Mouse (Mus musculus) midbrain, embryonic 14.5 days (tissue): ENCODE data around the gene Gm20696. TPM values are rescaled to one million over a fixed set of nuclear protein-coding genes. Genes with fewer than 3 reads are reported as not detected.

ENCODE experiments used
- ATAC-seq: fragments of 200-750 bp; cut with Nextera tagmentation; 2 replicates; pipeline ENCODE4 v1.8.0; 2017; ENCODE audit warnings: moderate number of reproducible peaks, moderate library complexity; ENCODE audit not compliant: low FRiP score, low TSS enrichment
- DNase-seq: peaks from one replicate; pipeline ENCODE4 v3.0.0-alpha.2; 2015
- H3K27ac ChIP-seq: fragments of 300-500 bp; sonication (generic); replicated peaks from 2 replicates; pipeline ENCODE4 v1.5.1; 2014; ENCODE audit warnings: mild to moderate bottlenecking, low read depth, low read length, moderate library complexity
- H3K27me3 ChIP-seq: fragments of 300-500 bp; sonication (generic); 2 replicates; pipeline ENCODE4 v1.6.1; 2014; ENCODE audit warnings: low read length, control low read depth, mixed read lengths; ENCODE audit not compliant: control insufficient read depth, insufficient read depth
- H3K36me3 ChIP-seq: fragments of 300-500 bp; sonication (generic); 2 replicates; pipeline ENCODE4 v1.6.1; 2014; ENCODE audit warnings: low read length, control low read depth; ENCODE audit not compliant: control insufficient read depth, insufficient read depth
- H3K4me1 ChIP-seq: fragments of 300-500 bp; sonication (generic); 2 replicates; pipeline ENCODE4 v1.6.1; 2014; ENCODE audit warnings: mild to moderate bottlenecking, antibody characterized with exemption, low read length, control low read depth; ENCODE audit not compliant: control insufficient read depth, insufficient read depth
- H3K4me2 ChIP-seq: fragments of 300-500 bp; sonication (generic); 2 replicates; pipeline ENCODE4 v1.6.1; 2014; ENCODE audit warnings: mild to moderate bottlenecking, low read length, moderate library complexity
- H3K4me3 ChIP-seq: fragments of 300-500 bp; sonication (generic); replicated peaks from 2 replicates; pipeline ENCODE4 v1.5.1; 2014; ENCODE audit warnings: low read depth, low read length
- H3K9ac ChIP-seq: fragments of 300-500 bp; sonication (generic); replicated peaks from 2 replicates; pipeline ENCODE4 v1.6.1; 2014; ENCODE audit warnings: mild to moderate bottlenecking, low read length, moderate library complexity
- H3K9me3 ChIP-seq: fragments of 300-500 bp; sonication (generic); 2 replicates; pipeline ENCODE4 v1.6.1; 2016; ENCODE audit warnings: low read length, control low read depth, mixed read lengths; ENCODE audit not compliant: control insufficient read depth
- WGBS: fragments of 180-500 bp; shearing (Covaris S2); extraction: QIAGEN DNeasy Blood & Tissue Kit; methylation state at CpG from one replicate; pipeline ENCODE4 v1.1.7; 2014; 5-methylcytosine and 5-hydroxymethylcytosine counted together
- polyA plus RNA-seq: library from polyadenylated mRNA; unstranded; fragments of >200 nt; fragmentation: Nextera tagmentation; extraction: Ambion mirVana; gene quantifications from 2 replicates; pipeline ENCODE4 v1.2.1, GENCODE M21; 2014

The Gm20696 gene
- polyA plus RNA-seq, 1 experiment from 2014 or later: 4.0 TPM

GRCm38 (mm10) chr6:99502727-99503126, 163.9 kb downstream of the Gm20696 start:
- H3K4me2 ChIP-seq: no peak overlapping the region
- DNase-seq (no peak), ATAC-seq (no peak)
- no peaks in the 10 kb centered on the region for H3K9me3 ChIP-seq
- no peak overlapping the region for H3K9ac ChIP-seq
- 91% methylated on average over 2 of the region's 2 CpGs for WGBS
- no peaks in the 10 kb centered on the region for H3K4me1 ChIP-seq
- no peaks in the 10 kb centered on the region for H3K27me3 ChIP-seq
- no peak overlapping the region for H3K4me3 ChIP-seq
- H3K36me3 ChIP-seq: no peaks in the 10 kb centered on the region
- H3K27ac ChIP-seq: no peak overlapping the region

- H3K4me1 ChIP-seq: no peaks in the 10 kb centered on the region
- no peak overlapping the region for H3K27ac ChIP-seq
- DNase-seq: no peak
- H3K27me3 ChIP-seq: no peaks in the 10 kb centered on the region
- no peaks in the 10 kb centered on the region for H3K9me3 ChIP-seq
- no peak overlapping the region for H3K4me2 ChIP-seq
- H3K9ac ChIP-seq: no peak overlapping the region
- WGBS: 94% methylated on average over 6 of the region's 6 CpGs
- no peak for ATAC-seq
- no peaks in the 10 kb centered on the region for H3K36me3 ChIP-seq
- no peak overlapping the region for H3K4me3 ChIP-seq
These were observed 164.3 kb downstream of the Gm20696 start for GRCm38 (mm10) chr6:99502314-99502713.

- 97% methylated on average over 3 of the region's 3 CpGs for WGBS
- Histone ChIP-seq H3K4me1 (no peaks in the 10 kb centered on the region), H3K36me3 (no peaks in the 10 kb centered on the region), H3K27me3 (no peaks in the 10 kb centered on the region), H3K9me3 (no peaks in the 10 kb centered on the region), H3K27ac (no peak overlapping the region), H3K4me2 (no peak overlapping the region), H3K9ac (no peak overlapping the region), H3K4me3 (no peak overlapping the region)
- no peak for ATAC-seq
- no peak for DNase-seq
These were observed 165.9 kb downstream of the Gm20696 start for GRCm38 (mm10) chr6:99500570-99501270.

GRCm38 (mm10) chr6:99498082-99498481, 168.5 kb downstream of the Gm20696 start:
- H3K36me3 ChIP-seq: no peaks in the 10 kb centered on the region
- ATAC-seq: no peak
- H3K4me2 ChIP-seq: no peak overlapping the region
- no peak overlapping the region for H3K9ac ChIP-seq
- H3K27ac ChIP-seq: no peak overlapping the region
- DNase-seq: no peak
- H3K4me1 ChIP-seq: no peaks in the 10 kb centered on the region
- WGBS: 89% methylated on average over 7 of the region's 7 CpGs
- no peak overlapping the region for H3K4me3 ChIP-seq
- H3K27me3 ChIP-seq: no peaks in the 10 kb centered on the region
- no peaks in the 10 kb centered on the region for H3K9me3 ChIP-seq

- no peaks in the 10 kb centered on the region for H3K36me3 ChIP-seq
- H3K4me2 ChIP-seq: no peak overlapping the region
- WGBS: 73% methylated on average over 5 of the region's 5 CpGs
- no peak overlapping the region for H3K27ac ChIP-seq
- no peak for DNase-seq
- no peak overlapping the region for H3K4me3 ChIP-seq
- no peak for ATAC-seq
- H3K9me3 ChIP-seq: no peaks in the 10 kb centered on the region
- no peak overlapping the region for H3K9ac ChIP-seq
- no peaks in the 10 kb centered on the region for H3K27me3 ChIP-seq
- no peaks in the 10 kb centered on the region for H3K4me1 ChIP-seq
These were observed 170.5 kb downstream of the Gm20696 start for GRCm38 (mm10) chr6:99496114-99496513.

GRCm38 (mm10) chr6:99492937-99493336, 173.7 kb downstream of the Gm20696 start:
- DNase-seq (no peak), ATAC-seq (no peak)
- no peaks in the 10 kb centered on the region for H3K36me3 ChIP-seq
- WGBS: 43% methylated on average over 3 of the region's 3 CpGs
- H3K4me2 ChIP-seq: no peak overlapping the region
- no peaks in the 10 kb centered on the region for H3K27me3 ChIP-seq
- H3K9ac ChIP-seq: no peak overlapping the region
- no peak overlapping the region for H3K27ac ChIP-seq
- no peak overlapping the region for H3K4me3 ChIP-seq
- H3K9me3 ChIP-seq: no peaks in the 10 kb centered on the region
- H3K4me1 ChIP-seq: no peaks in the 10 kb centered on the region

- no peak for ATAC-seq
- Histone ChIP-seq H3K9ac (no peak overlapping the region), H3K4me3 (no peak overlapping the region), H3K36me3 (no peaks in the 10 kb centered on the region), H3K27ac (no peak overlapping the region), H3K9me3 (no peaks in the 10 kb centered on the region), H3K4me2 (no peak overlapping the region), H3K27me3 (no peaks in the 10 kb centered on the region), H3K4me1 (no peaks in the 10 kb centered on the region)
- 86% methylated on average over 6 of the region's 6 CpGs for WGBS
- no peak for DNase-seq
These were observed 174.5 kb downstream of the Gm20696 start for GRCm38 (mm10) chr6:99491979-99492544.

- H3K4me2 ChIP-seq: no peak overlapping the region
- no peaks in the 10 kb centered on the region for H3K36me3 ChIP-seq
- no peak for DNase-seq
- H3K4me1 ChIP-seq: peaks cover 1% of the 10 kb centered on the region; the same call in 1 of the 2 replicates
- H3K9ac ChIP-seq: no peak overlapping the region
- no peaks in the 10 kb centered on the region for H3K27me3 ChIP-seq
- 90% methylated on average over 3 of the region's 3 CpGs for WGBS
- no peak overlapping the region for H3K27ac ChIP-seq
- ATAC-seq: no peak
- H3K4me3 ChIP-seq: no peak overlapping the region
- no peaks in the 10 kb centered on the region for H3K9me3 ChIP-seq
These were observed 175.5 kb downstream of the Gm20696 start for GRCm38 (mm10) chr6:99491146-99491545.
